In the genomic region with DNA sequence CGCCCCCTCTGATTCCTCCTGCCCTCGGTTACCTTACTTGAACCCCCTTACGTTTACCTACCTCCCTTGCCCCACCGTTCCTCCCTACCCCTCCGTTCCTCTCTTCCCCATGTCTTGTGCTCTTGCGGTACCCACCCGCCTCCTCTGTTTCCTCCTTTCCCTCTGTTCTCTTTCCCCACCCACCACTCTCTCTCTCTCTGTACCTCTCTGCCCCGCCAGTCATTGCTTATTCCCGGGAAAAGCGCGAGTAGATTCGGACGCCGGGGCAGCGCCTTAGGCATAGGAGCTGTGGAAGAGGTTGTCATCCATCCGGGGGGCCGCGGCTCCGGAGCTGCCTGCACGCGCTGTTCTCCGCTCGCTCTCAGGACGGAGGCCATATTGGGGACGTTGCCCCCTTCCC, we compare ENCODE assay signal across 8 mouse cellular contexts. TPM values are rescaled to one million over a fixed set of nuclear protein-coding genes. Genes with fewer than 3 reads are reported as not detected.
A peak's percentile ranks its signal among the peaks of the same experiment; 100 is the strongest.
DNase-seq lines count a peak whose midpoint lies in the region; ATAC-seq and TF ChIP-seq lines count a peak whose summit lies in the region.
"Had no signal": no experiment of that assay in that cellular context is flagged by ENCODE, and none has a peak within 500 bp of the region (broad histone marks: within the 10 kb centered on the region; RNA-seq: fewer than 3 reads in every experiment).

No protein-coding gene starts in this region.

- peaks cover 3% of the 10 kb centered on the region; the same call in 1 of the 2 replicates for H3K36me3 ChIP-seq in lung, postnatal 0 days (ENCODE audit: insufficient read depth, low read length)
- H3K36me3 ChIP-seq in forebrain, embryonic 11.5 days (ENCODE audit: control insufficient read depth, insufficient read depth, low read length): no peaks in the 10 kb centered on the region
- H3K36me3 ChIP-seq in intestine, embryonic 16.5 days (ENCODE audit: control insufficient read depth, insufficient read depth, low read length): no peaks in the 10 kb centered on the region
- peaks cover 31% of the 10 kb centered on the region for H3K36me3 ChIP-seq in midbrain, postnatal 0 days (ENCODE audit: insufficient read depth, low read length)

- H3K27ac ChIP-seq in lung, postnatal 0 days (ENCODE audit: low read length): no peak overlapping the region
- H3K27ac ChIP-seq in forebrain, embryonic 11.5 days (ENCODE audit: low read depth, low read length): no peak overlapping the region
- H3K27ac ChIP-seq in intestine, embryonic 16.5 days (ENCODE audit: low read length): no peak overlapping the region
- no peak overlapping the region for H3K27ac ChIP-seq in midbrain, postnatal 0 days (ENCODE audit: low read depth, low read length)

- no peak for ATAC-seq in lung, postnatal 0 days
- no peak for ATAC-seq in forebrain, embryonic 11.5 days (replicated peaks; ENCODE audit: low FRiP score)
- ATAC-seq in intestine, embryonic 16.5 days: no peak
- ATAC-seq in midbrain, postnatal 0 days (ENCODE audit: low FRiP score): no peak
- no peak for ATAC-seq in megakaryocyte-erythroid progenitor cell, adult 5-6 weeks (replicated peaks; ENCODE audit: low FRiP score, low TSS enrichment, poor library complexity, severe bottlenecking)

- TF ChIP-seq CTCF in lung, postnatal 0 days (IDR thresholded peaks at IDR 0.05): no peak
- no peak for TF ChIP-seq CTCF in lung, adult 2 months (IDR thresholded peaks at IDR 0.05; ENCODE audit: insufficient read depth, low read length)
- no peak for TF ChIP-seq CTCF in midbrain, postnatal 0 days (IDR thresholded peaks at IDR 0.05)

- H3K4me3 ChIP-seq in lung, postnatal 0 days (ENCODE audit: low read depth, low read length): no peak overlapping the region
- no peak overlapping the region for H3K4me3 ChIP-seq in lung, adult 2 months (replicated peaks; ENCODE audit: extremely low read depth, low read depth, low read length)
- H3K4me3 ChIP-seq in forebrain, embryonic 11.5 days (ENCODE audit: low read depth, low read length): peak overlapping the region; percentile 17; the same call in 1 of the 2 replicates
- H3K4me3 ChIP-seq in intestine, embryonic 16.5 days (ENCODE audit: low read length): no peak overlapping the region
- H3K4me3 ChIP-seq in midbrain, postnatal 0 days (ENCODE audit: low read depth, low read length): no peak overlapping the region

- TF ChIP-seq EP300 in lung, postnatal 0 days (IDR thresholded peaks at IDR 0.05): no peak

- no peak overlapping the region for H3K9ac ChIP-seq in lung, postnatal 0 days (replicated peaks; ENCODE audit: low read depth)
- peak overlapping the region; percentile 16; the same call in 1 of the 2 replicates for H3K9ac ChIP-seq in forebrain, embryonic 11.5 days (ENCODE audit: low read length)
- H3K9ac ChIP-seq in intestine, embryonic 16.5 days (ENCODE audit: low read depth, low read length): no peak overlapping the region
- H3K9ac ChIP-seq in midbrain, postnatal 0 days (replicated peaks; ENCODE audit: low read length, poor library complexity, severe bottlenecking): peak overlapping the region; percentile 29; the same call in 1 of the 2 replicates

- peaks cover 15% of the 10 kb centered on the region; the same call in 1 of the 2 replicates for H3K27me3 ChIP-seq in lung, postnatal 0 days (replicated peaks; ENCODE audit: insufficient read depth, low read length)
- H3K27me3 ChIP-seq in forebrain, embryonic 11.5 days (ENCODE audit: control insufficient read depth, insufficient read depth, low read length): 0 out of 2 replicates have a peak, but pooled peaks cover 2% of the 10 kb centered on the region
- peaks cover 15% of the 10 kb centered on the region for H3K27me3 ChIP-seq in intestine, embryonic 16.5 days (replicated peaks; ENCODE audit: control insufficient read depth, insufficient read depth, low read length)
- H3K27me3 ChIP-seq in midbrain, postnatal 0 days (ENCODE audit: insufficient read depth, low read length): no peaks in the 10 kb centered on the region

- no peak for TF ChIP-seq POLR2A in lung, adult 2 months (IDR thresholded peaks at IDR 0.05; ENCODE audit: borderline replicate concordance, extremely low read depth, low read depth, low read length)

- 35% methylated on average over 25 of the region's 25 CpGs for WGBS in lung, postnatal 0 days
- WGBS in lung, adult 2 months: 37% methylated on average over 25 of the region's 25 CpGs
- 37% methylated on average over 25 of the region's 25 CpGs for WGBS in forebrain, embryonic 11.5 days
- 45% methylated on average over 25 of the region's 25 CpGs for WGBS in intestine, embryonic 16.5 days
- 36% methylated on average over 25 of the region's 25 CpGs for WGBS in midbrain, postnatal 0 days

- H3K4me2 ChIP-seq in lung, postnatal 0 days (replicated peaks; ENCODE audit: low read depth, low read length): peak overlapping the region; percentile 19
- peak overlapping the region; percentile 40; the same call in 1 of the 2 replicates for H3K4me2 ChIP-seq in forebrain, embryonic 11.5 days (ENCODE audit: low read depth, low read length, severe bottlenecking)
- peak overlapping the region; percentile 9; the same call in 1 of the 2 replicates for H3K4me2 ChIP-seq in intestine, embryonic 16.5 days (ENCODE audit: low read depth, low read length)
- H3K4me2 ChIP-seq in midbrain, postnatal 0 days (ENCODE audit: low read depth, low read length, poor library complexity, severe bottlenecking): no peak overlapping the region

- no peaks in the 10 kb centered on the region for H3K9me3 ChIP-seq in lung, postnatal 0 days (ENCODE audit: low read length)
- no peaks in the 10 kb centered on the region for H3K9me3 ChIP-seq in forebrain, embryonic 11.5 days (ENCODE audit: control insufficient read depth, low read length)
- no peaks in the 10 kb centered on the region for H3K9me3 ChIP-seq in intestine, embryonic 16.5 days (ENCODE audit: control insufficient read depth, low read length)
- H3K9me3 ChIP-seq in midbrain, postnatal 0 days (ENCODE audit: low read length): no peaks in the 10 kb centered on the region

- no peaks in the 10 kb centered on the region for H3K4me1 ChIP-seq in lung, postnatal 0 days (ENCODE audit: insufficient read depth, low read depth, low read length)
- H3K4me1 ChIP-seq in lung, adult 2 months (ENCODE audit: control insufficient read depth, insufficient read depth, low read length): no peaks in the 10 kb centered on the region
- peaks cover 25% of the 10 kb centered on the region for H3K4me1 ChIP-seq in forebrain, embryonic 11.5 days (replicated peaks; ENCODE audit: control insufficient read depth, insufficient read depth, low read length)
- H3K4me1 ChIP-seq in intestine, embryonic 16.5 days (ENCODE audit: control insufficient read depth, insufficient read depth, low read length): peaks cover 23% of the 10 kb centered on the region
- H3K4me1 ChIP-seq in midbrain, postnatal 0 days (ENCODE audit: insufficient read depth, low read length): no peaks in the 10 kb centered on the region; the same call in 1 of the 2 replicates

- DNase-seq in lung, postnatal 0 days (ENCODE audit: low spot score): no peak
- DNase-seq in lung, adult 2 months: no peak
- DNase-seq in forebrain, embryonic 11.5 days (ENCODE audit: low spot score): no peak
- no peak for DNase-seq in midbrain, postnatal 0 days (ENCODE audit: low spot score)
- DNase-seq in adrenal gland, postnatal 14 days: no peak
- DNase-seq: right cerebral cortex, postnatal 25 days had no signal

RNA-seq across cellular contexts. Expression of a gene that starts 59.0 kb away (rescaled TPM):
- 34.9 and 48.8 TPM in 2 replicates for polyA plus RNA-seq in lung, postnatal 0 days (2015; fragmentation: Nextera tagmentation; extraction: Ambion mirVana)
- 68.3 and 101 TPM in 2 replicates for polyA plus RNA-seq in lung, adult 2 months (2012; rRNA removed)
- polyA plus RNA-seq in forebrain, embryonic 11.5 days (2014; fragmentation: Nextera tagmentation; extraction: Ambion mirVana): 4.4 and 7.7 TPM in 2 replicates
- 26.9 and 30.9 TPM in 2 replicates for polyA plus RNA-seq in intestine, embryonic 16.5 days (2015; fragmentation: Nextera tagmentation; extraction: Ambion mirVana)
- 232 and 270 TPM in 2 replicates for total RNA-seq in midbrain, postnatal 0 days (2014; rRNA removed)
- polyA plus RNA-seq in midbrain, postnatal 0 days (2015; fragmentation: Nextera tagmentation; extraction: Ambion mirVana): 115 and 123 TPM in 2 replicates
- 0.45 and 2.3 TPM in 2 replicates for total RNA-seq in megakaryocyte-erythroid progenitor cell, adult 5-6 weeks (2014; fragmentation: Nextera tagmentation)
- total RNA-seq in megakaryocyte-erythroid progenitor cell, adult 5-6 weeks (2017): 0.57 TPM in 1 of 2 replicates, not detected in the other
- 40.8 and 44.9 TPM in 2 replicates for total RNA-seq in adrenal gland, postnatal 14 days (2021)

Comparison
In these comparisons a context has a peak if more than half of its experiments do, and no peak if none do; other contexts are left out.
1. H3K9ac ChIP-seq: peak in forebrain, embryonic 11.5 days (single experiment) and midbrain, postnatal 0 days (single experiment); none in lung, postnatal 0 days (single experiment) and intestine, embryonic 16.5 days (single experiment).